Mouse (Mus musculus) bone marrow, adult 2 months (tissue): ENCODE measurements around the gene Jun.

Experiments used
- CTCF ChIP-seq: fragments of 200-500 bp; IDR thresholded peaks from 2 replicates; pipeline ENCODE4 v1.5.1; 2011; ENCODE audit warnings: low read length, control low read depth; ENCODE audit not compliant: control insufficient read depth, insufficient read depth
- POLR2A ChIP-seq: fragments of 200-500 bp; IDR thresholded peaks from 2 replicates; pipeline ENCODE4 v1.6.1; 2011; ENCODE audit warnings: low read depth, mild to moderate bottlenecking, control low read depth, low read length, borderline replicate concordance; ENCODE audit not compliant: control insufficient read depth

GRCm38 (mm10) chr4:95012256-95012655 is 39.8 kb downstream of the Jun start:
- TF ChIP-seq POLR2A = no peak
- TF ChIP-seq CTCF = no peak
